Mouse (Mus musculus): ENCODE data around the gene Kpna4. TPM values are rescaled to one million over a fixed set of nuclear protein-coding genes. Genes with fewer than 3 reads are reported as not detected.
"Not testable (repeated sequence)": the region's sequence is repeated elsewhere in the genome, so short reads cannot be mapped to it uniquely, and the experiment has no call there.

The Kpna4 gene
- polyA plus RNA-seq, 1 experiment from 2014 or later: 44.5 TPM

DNA sequence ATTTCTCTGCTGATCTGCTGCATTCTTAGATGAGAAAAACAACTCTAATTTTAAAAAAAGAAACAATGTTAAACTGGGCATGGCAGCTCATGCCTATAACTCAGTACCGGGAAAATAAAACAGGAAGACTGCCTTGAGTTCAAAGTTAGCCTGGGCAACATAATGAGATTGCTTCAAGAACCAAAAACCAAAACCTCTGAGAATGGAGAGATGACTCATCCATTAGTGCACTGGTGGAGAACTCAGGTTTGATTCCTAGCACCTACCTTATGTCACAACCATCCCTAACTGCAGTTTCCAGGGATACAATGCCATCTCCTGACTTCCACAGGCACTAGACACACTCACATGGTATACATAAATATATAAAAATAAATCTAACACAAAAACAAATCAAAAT, 17.8 kb downstream of the Kpna4 start:
- DNase-seq (ENCODE audit: low spot score): no peak

- DNase-seq (ENCODE audit: low spot score): no peak
These were observed 32.5 kb downstream of the Kpna4 start for GRCm38 (mm10) chr3:69094456-69094855.

DNA sequence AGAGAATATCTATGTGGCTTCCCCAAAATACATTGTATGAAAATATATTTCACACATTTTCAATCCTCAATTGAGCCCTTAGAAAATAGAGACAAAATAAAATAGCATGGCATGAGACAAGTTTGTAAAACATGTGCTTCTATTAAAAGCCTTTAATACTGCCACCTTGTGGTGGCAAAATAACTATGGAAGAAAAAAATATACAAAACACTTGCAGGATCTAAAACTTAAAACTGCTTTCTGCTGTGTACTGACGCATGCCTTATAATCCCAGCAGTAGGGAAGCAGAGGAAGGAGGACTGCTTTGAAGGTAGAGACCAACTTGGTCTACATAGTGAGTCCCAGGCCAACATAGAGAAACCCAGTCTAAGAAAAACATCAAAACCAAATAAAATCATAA, 62.9 kb downstream of the Kpna4 start:
- peak; percentile 59 for DNase-seq (ENCODE audit: low spot score)

- DNase-seq (ENCODE audit: low spot score): no peak
These were observed 64.1 kb downstream of the Kpna4 start for GRCm38 (mm10) chr3:69062764-69063163.

DNA sequence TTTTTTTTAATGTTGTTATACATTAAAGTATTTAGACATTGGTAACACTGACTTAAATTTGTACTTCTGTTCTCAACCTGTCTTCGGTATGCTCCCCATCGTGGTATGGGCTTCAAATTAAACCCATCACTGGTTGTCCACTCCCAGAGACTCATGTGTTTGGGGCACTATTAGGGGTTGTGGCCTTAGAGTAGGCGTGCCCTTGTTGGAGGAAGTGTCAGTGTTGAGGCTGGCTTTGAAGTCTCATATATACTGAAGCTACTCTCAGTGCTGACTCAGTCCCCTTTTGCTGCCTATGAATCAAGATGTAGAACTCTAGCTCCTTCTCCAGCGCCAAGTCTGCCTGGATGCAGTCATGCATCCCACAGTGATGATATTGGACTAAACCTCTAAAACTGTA, 66.2 kb downstream of the Kpna4 start:
- DNase-seq (ENCODE audit: low spot score): no peak

GRCm38 (mm10) chr3:69055871-69056270, 71.0 kb downstream of the Kpna4 start:
- no peak for DNase-seq (ENCODE audit: low spot score)

DNA sequence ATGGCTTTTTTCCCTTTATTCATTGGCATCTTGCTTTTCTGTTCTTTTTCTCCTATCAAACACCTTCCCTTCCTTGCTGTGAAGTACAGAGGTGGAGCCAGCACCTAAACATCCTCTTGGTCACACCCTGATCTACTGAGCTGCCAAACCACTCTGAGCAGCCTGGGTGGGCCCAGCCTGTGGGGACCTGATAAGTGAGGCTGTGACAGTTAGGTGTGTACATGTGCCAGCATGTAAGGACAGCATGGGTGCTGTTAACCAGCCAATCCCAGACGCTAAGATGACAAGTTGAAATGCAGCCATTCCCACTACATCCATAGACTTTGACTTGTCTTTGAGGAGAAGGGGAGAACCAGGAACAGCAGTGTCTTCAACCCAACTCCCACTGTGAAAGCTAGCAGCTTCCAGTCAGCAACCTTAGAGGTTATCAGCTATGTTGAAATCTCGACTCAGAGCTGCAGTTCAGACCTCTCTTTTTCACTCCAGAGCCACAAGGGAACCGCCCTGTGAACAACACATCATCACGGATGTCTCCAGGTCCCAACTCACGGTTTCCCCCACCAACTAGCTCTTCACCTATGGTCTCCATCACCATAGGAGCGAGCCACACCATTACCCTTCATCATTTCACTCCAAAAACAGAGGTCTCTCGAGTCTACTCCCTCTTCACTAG, 72.0 kb downstream of the Kpna4 start:
- no peak for DNase-seq (ENCODE audit: low spot score)

GRCm38 (mm10) chr3:69051894-69052293, 75.0 kb downstream of the Kpna4 start:
- DNase-seq (ENCODE audit: low spot score): no peak

DNA sequence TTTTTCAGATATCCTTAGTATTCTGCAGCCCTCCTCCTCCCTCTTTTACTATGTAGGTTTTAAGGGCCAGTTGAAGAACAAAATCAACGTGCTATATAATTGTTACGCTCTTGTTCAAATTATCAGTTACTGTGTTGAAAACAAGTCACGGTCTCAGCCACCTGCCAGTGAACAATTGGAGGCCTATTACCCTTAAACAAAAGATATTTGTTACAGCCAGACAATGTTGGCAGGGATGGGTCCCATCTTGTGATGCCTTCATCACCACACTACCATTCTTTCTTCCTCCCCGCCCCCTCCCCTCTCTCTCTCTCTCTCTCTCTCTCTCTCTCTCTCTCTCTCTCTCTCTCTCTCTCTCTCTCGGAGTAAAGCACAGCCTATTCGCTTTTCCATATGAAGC, 77.9 kb downstream of the Kpna4 start:
- no peak for DNase-seq (ENCODE audit: low spot score)

DNA sequence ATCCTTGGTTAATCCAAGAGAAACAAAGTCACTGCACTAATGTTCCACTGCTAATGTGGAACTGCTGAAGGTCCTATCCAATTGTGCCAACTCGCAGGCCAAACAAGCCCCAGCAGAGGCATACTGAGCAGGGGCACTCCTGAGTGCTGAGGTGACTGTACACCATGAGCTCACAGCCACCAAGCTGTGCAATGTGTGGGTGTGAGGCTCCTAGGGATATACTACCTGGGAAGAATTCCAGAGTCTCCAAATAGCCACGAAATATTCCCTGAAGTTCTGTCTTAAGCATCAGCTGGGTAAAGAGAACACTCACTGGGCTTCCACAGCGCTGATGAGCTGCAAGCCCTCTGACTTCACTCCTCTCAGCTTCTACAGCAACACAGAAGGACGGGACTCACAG, 79.2 kb downstream of the Kpna4 start:
- no peak for DNase-seq (ENCODE audit: low spot score)

DNA sequence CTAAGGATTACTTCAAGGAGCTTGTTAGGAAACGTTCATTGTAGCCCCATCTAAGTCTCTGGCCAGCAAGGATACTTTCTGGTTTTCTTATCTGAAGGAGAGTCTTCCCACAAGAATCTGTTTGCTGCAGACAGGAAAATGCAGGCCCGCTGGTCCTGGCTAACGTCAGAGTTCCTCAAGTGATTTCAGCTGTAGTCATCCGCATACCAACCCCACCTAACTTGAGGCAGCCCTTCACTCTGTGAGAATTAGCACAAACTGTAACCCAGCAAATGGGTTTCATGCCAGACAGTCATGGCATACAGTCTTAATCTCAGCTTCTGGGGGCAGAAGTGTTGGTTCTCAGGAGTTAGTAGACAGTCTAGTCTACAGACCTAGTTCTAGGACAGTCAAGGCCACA, 80.4 kb downstream of the Kpna4 start:
- DNase-seq (ENCODE audit: low spot score): no peak

DNA sequence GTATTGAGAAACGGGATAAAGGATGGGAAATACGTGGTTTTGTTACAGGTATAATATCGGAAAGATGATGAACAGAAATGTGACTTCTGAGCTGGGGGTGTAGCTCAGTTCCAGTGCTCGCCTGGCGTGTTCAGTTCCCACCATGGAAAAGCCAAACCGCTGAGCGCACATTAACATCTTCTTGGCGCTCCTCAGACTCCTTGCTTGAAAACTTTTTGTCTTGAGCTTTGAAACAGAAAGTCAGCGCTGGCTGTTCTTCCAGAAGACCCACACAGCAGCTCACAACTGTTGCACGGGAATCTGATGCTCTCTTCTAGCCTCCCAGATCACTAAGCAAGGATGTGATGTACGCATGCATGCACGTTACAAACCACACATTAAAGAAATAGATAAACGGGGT, 81.2 kb downstream of the Kpna4 start:
- DNase-seq (ENCODE audit: low spot score): peak; percentile 15

DNA sequence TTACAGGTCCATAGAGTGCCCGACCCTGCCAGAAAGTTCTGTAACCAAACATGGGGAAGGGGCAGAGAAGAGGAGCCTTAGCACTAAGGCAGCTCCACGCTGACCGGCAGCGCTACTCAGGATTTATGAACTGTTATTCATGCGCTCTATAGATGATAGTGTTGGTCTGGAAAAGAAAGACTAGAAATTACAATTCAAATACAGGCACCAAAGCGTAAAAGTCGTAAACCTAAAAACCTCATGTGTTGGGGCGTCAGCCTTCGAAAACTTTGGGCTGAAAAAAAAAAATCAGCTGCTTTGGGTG, 81.6 kb downstream of the Kpna4 start:
- DNase-seq (ENCODE audit: low spot score): no peak

GRCm38 (mm10) chr3:69044645-69045399, 82.1 kb downstream of the Kpna4 start, which contains the start of gene Trim59:
Gene Trim59, minus strand, starts transcription at chr3:69044755.
- peak; percentile 94 for DNase-seq (ENCODE audit: low spot score)

GRCm38 (mm10) chr3:69044167-69044591, 82.7 kb downstream of the Kpna4 start:
- peak; percentile 75 for DNase-seq (ENCODE audit: low spot score)

- no peak for DNase-seq (ENCODE audit: low spot score)
These were observed 85.6 kb downstream of the Kpna4 start for GRCm38 (mm10) chr3:69041298-69041697.

DNA sequence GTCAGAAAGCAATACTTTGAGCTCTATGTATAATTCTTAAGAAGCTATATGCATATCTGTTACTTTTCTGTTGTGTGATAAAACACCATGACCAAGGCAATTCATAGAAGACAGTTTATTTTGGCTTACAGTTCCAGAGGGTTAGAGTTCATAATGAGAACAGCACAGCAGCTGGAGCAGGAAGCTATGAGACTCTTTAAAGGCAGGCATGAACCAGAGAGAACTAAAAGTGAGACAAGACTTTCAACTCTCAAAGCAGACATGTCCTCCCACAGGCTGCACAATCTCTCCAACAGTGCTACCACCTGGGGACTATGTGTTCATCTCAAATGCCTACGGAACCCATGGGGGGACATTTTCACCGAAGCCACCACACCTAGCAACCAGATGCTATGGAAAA, 86.8 kb downstream of the Kpna4 start:
- DNase-seq (ENCODE audit: low spot score): peak; percentile 29

GRCm38 (mm10) chr3:69026133-69026783, 100.7 kb downstream of the Kpna4 start:
- no peak for DNase-seq (ENCODE audit: low spot score)

DNA sequence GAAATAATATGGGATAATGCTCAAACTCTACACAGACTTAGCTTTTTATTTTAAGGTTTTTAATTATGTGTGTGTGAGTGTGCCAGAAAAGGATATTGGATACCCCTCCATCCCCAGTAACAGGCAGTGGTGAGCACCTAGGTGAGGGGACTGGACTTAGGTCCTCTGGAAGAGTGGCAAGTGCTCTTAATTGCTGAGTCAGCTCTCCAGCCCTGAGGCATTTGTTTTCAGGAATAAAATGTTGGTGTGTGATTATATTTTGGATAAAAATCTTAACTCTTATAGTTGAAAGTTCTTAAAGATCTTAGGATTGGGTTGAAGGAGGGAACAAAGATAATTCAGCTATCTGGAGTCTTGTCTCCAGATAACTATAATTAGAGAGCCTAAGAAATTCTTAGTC, 106.1 kb downstream of the Kpna4 start:
- DNase-seq (ENCODE audit: low spot score): no peak

- DNase-seq (ENCODE audit: low spot score): peak; percentile 40
These were observed 106.6 kb downstream of the Kpna4 start for GRCm38 (mm10) chr3:69020285-69020684.

GRCm38 (mm10) chr3:69018635-69019034, 108.3 kb downstream of the Kpna4 start:
- not testable (repeated sequence) for DNase-seq (ENCODE audit: low spot score)

DNA sequence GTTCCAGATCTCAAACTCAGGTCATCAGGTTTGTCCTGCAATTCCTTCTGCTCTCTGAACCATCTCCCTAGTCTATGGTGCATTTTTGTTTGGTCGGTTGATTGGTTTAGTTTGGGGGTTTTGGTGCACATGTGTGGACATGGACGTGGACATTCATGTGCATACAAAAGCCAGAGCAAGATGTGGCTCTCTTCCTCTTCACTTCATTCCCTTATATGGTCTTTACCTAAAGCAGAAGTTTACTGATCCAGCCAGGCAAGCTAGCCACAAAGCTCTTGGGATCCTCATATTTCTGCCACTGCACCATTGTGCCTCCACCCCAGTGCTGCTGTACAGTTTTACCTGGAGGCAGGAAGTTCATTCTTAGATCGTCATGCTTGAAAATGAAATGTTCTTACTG, 109.7 kb downstream of the Kpna4 start:
- no peak for DNase-seq (ENCODE audit: low spot score)

Data from thymus, postnatal 0 days (tissue).